Mouse (Mus musculus) liver, embryonic 14 days (tissue): ENCODE results near the gene Gpr62. TPM values are rescaled to one million over a fixed set of nuclear protein-coding genes. Genes with fewer than 3 reads are reported as not detected.

Experiments
- polyA plus RNA-seq: library from polyadenylated mRNA; depleted of rRNA; stranded (reverse); fragments of >200 nt; gene quantifications from 2 replicates; pipeline ENCODE4 v1.2.3, GENCODE M21; 2012; rRNA removed

Gene Gpr62
- 0.02 TPM in 1 of 2 replicates, not detected in the other for polyA plus RNA-seq

GRCm38 (mm10) chr9:106465571-106466200 lies at the start of gene Gpr62:
Gene Gpr62, minus strand, starts transcription at chr9:106465938.

GRCm38 (mm10) chr9:106514273-106514672 lies 48.5 kb upstream of the Gpr62 start, which contains the start of gene Iqcf5:
Gene Iqcf5, plus strand, starts transcription at chr9:106514573.

GRCm38 (mm10) chr9:106499667-106500066 lies 33.9 kb upstream of the Gpr62 start, which contains the start of gene Iqcf1:
Gene Iqcf1, plus strand, starts transcription at chr9:106499967.

GRCm38 (mm10) chr9:106476924-106477484 lies 11.3 kb upstream of the Gpr62 start, which contains the start of gene Parp3:
Gene Parp3, minus strand, starts transcription at chr9:106476949.

GRCm38 (mm10) chr9:106475663-106476001 lies 9.9 kb upstream of the Gpr62 start, which contains the start of gene Rrp9:
Gene Rrp9, plus strand, starts transcription at chr9:106475963.

GRCm38 (mm10) chr9:106453271-106454070 lies 12.3 kb downstream of the Gpr62 start, which contains the start of gene Pcbp4:
Gene Pcbp4, plus strand, starts transcription at chr9:106453291.

GRCm38 (mm10) chr9:106447348-106447747 lies 18.4 kb downstream of the Gpr62 start, which contains the start of the genes Abhd14b and Abhd14a:
Gene Abhd14b, plus strand, starts transcription at chr9:106447459.
Gene Abhd14a, minus strand, starts transcription at chr9:106447678.

GRCm38 (mm10) chr9:106429221-106430014 lies 36.3 kb downstream of the Gpr62 start, which contains the start of gene Rpl29:
Gene Rpl29, plus strand, starts transcription at chr9:106429454.

Other genes starting within 250 kb of the Gpr62 start
- 0.24 and 0.31 TPM in 2 replicates for gene Tlr9, start 243.3 kb downstream of the Gpr62 start, polyA plus RNA-seq
- gene Alas1, start 217.3 kb downstream of the Gpr62 start, polyA plus RNA-seq, result 27.4 and 36.1 TPM in 2 replicates
- gene Poc1a, start 184.9 kb downstream of the Gpr62 start, polyA plus RNA-seq, result 15.0 and 18.7 TPM in 2 replicates
- gene Dusp7, start 97.3 kb downstream of the Gpr62 start, polyA plus RNA-seq, result 7.6 and 8.5 TPM in 2 replicates
- gene Rpl29, start 36.5 kb downstream of the Gpr62 start, polyA plus RNA-seq, result 761 and 850 TPM in 2 replicates
- 11.9 and 13.8 TPM in 2 replicates for gene Acy1, start 27.6 kb downstream of the Gpr62 start, polyA plus RNA-seq
- 15.2 and 18.6 TPM in 2 replicates for gene Abhd14b, start 18.5 kb downstream of the Gpr62 start, polyA plus RNA-seq
- gene Abhd14a, start 18.3 kb downstream of the Gpr62 start, polyA plus RNA-seq, result 15.4 and 17.1 TPM in 2 replicates
- gene Pcbp4, start 12.6 kb downstream of the Gpr62 start, polyA plus RNA-seq, result 10.7 and 11.0 TPM in 2 replicates
- 18.3 and 20.2 TPM in 2 replicates for gene Rrp9, start 10.0 kb upstream of the Gpr62 start, polyA plus RNA-seq
- gene Parp3, start 11.0 kb upstream of the Gpr62 start, polyA plus RNA-seq, result 0.97 and 1.1 TPM in 2 replicates
- not detected in 2 replicates for gene Iqcf1, start 34.0 kb upstream of the Gpr62 start, polyA plus RNA-seq
- gene Iqcf5, start 48.6 kb upstream of the Gpr62 start, polyA plus RNA-seq, result 0.06 and 0.10 TPM in 2 replicates
- not detected in 2 replicates for gene Iqcf3, start 95.7 kb upstream of the Gpr62 start, polyA plus RNA-seq
- not detected in 2 replicates for gene Iqcf4, start 105.1 kb upstream of the Gpr62 start, polyA plus RNA-seq
- gene Iqcf6, start 160.6 kb upstream of the Gpr62 start, polyA plus RNA-seq, result not detected in 2 replicates
- not detected in 2 replicates for gene Grm2, start 190.1 kb upstream of the Gpr62 start, polyA plus RNA-seq
- 8.4 and 9.6 TPM in 2 replicates for gene Tex264, start 220.0 kb upstream of the Gpr62 start, polyA plus RNA-seq